Mouse (Mus musculus): Measurements from ENCODE around the gene Zscan2.

Zscan2 gene

DNA sequence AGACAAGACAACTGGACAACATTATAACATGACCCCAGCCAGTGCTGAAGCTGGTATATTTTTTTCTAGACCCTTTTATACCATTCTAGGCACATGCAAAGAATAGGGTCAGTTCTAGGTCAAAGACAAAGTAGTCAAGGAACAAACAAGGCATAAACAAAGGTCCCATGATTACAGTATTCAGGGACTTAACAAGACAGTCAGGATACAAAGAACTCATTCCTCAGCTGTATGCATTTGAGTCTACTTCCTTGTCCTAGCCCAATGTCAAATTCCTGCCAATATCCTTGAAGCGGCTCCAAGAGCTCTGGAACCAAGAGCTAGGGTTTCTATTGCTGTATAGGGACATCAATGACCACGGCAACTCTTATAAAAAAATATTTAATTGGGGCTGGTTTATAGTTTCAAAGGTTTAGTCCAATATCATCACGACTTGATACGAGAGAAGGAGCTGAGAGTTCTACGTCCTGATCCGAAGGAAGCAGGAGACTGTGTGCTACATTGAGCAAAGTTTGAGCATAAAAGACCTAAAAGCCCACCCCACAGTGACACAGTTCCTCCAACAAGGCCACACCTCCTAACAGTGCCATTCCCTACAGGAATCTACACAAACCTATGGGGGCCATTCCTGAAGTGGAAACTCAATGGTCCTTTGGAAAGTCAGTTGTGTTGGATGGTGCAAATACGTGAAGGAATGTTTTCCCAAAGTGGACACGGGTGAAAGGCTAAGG, 16.6 kb upstream of the Zscan2 start:
- DNase-seq = no peak

DNA sequence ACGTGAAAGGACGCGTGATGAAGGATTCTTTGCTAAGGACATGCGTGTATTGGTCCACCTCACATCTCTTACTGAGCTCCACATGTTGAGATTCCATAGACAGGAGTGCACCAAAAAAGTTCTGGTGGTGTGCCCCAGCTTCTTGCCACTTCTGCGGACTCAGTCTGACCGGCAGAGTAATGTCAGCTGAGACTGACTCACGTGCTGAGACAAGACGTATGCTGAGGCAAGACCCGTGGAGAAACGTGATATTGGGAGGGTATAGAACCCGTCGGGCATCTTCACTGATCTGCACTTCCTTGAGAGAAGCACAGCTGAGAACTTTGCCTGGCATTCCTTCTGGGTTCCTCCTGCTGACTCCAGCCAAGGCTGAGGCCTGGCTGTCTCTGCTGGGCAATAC, 16.0 kb upstream of the Zscan2 start:
- DNase-seq = no peak

DNA sequence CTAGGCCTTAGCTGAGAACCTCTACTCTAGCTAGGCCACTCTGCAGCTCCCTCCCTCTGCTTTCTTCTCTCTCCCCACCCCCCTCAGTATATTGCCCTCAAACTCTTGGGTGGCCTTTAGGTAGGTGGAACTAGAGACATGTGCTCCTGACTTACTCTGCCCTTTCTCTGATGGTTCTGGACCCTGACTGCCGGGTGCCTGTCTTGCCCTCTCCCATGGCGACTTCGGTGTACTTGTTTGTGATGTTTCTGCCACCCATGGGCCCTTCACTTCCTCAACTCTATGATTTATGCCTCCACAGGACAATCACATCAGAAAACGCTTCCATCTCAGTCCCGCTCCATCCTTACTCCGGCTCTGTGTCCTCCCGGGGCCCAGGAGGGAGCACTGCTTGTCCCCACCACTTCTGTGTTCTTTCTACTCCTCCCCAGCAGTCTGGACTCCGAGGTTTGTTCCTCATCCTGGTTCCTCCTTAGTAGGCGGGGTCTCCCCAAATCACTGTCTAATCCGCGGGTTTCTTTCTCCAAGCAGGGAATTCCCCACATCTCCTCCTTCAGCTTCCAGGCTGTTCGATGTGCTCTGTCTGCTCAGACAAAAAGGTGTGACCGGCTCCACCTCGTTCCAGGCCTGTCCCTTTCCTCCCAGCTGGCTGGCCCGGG, 15.0 kb upstream of the Zscan2 start:
- no peak for DNase-seq

DNA sequence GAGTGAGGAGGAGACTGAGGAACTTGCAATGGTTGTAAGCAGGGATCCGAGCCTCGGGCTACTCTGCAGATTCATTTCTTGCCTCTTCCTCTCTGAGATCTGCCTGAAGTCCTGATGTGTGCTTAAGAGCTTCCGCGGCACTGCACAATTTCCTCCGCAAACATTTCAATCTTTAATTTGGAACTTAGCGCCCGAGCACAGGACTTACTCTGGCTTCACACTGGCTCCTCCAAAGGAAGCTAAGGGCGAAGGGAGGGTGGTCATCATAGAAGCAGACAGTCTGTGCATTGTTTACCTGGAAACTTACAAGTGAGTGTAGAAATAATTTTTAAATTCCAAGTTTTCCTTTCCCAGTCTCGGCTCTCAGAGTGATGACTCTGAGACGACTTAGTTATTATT, 14.4 kb upstream of the Zscan2 start:
- DNase-seq = no peak

DNA sequence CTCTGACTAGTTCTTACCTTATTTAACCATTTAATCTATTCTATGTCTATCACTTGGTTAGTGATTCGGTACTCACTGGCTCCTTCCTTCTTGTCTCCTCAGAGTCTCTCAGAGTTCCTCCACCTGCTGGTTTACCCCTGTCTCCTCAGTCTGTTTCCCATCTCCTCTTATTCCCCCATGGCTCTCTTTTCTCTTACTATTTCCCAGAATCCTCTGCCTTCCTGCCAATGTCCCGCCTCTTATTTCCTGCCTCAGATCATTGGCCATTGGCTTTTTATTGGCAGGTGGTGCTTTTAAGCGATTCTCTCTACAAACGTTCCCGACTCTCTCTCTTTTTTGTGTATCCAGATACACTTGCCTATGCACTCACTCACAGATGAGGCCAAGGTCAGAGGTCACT, 14.0 kb upstream of the Zscan2 start:
- no peak for DNase-seq

DNA sequence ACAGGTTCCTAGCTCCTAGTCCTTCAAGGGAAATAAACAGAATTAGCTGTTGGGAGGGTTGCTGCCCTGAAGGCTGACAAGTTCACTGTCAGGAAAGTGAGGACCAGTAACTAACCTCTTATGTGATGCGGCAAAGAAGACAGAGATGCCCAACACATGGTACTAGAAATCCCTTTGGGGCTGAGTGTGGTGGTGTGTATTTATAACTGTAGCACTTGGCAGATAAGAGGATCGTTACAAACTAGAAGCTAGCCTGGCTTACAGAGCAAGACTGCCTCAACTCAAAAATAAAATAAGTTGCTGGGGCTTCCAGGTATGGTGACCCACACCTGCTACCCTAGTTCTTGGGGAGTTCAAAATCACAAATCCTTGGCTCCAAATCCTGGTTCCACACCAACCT, 11.5 kb upstream of the Zscan2 start:
- no peak for DNase-seq

DNA sequence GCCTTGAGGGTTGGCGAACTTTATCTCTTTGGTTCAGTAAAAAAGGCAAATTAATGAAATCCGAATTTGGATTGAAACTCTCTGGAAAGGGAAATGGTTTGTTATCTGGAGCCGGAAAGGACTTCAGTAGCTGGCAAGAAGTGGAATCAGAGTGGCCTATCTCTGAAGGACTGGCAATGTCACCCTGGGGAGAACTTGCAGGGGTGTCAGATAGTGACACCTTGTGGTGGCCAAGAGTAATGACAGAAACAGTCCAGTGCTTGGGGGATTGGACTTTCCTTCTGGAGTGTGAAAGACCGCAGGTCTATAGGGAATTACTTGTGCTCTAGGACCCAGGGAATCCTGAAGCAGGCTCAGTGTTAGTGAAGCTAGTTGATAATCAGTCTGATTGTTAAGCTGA, 11.0 kb upstream of the Zscan2 start:
- DNase-seq = peak; percentile 47 to 60

DNA sequence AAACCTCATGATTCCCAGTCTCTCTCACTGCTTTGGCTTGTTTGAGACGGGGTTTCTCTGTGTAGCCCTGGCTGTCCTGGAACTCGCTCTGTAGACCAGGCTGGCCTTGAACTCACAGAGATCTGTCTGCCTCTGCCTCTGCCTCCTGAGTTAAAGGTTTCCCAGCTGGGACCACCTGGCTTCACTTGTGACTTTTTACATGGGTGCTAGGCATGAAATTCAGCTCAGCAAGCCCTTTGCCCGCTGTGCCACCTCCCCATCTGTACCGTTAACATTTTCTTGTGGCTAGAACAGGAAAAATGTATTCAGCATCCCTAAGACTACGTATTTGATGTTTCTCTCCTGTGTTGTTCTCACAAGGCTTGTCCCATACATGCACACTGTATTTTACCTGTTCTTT, 10.2 kb upstream of the Zscan2 start:
- no peak for DNase-seq

DNA sequence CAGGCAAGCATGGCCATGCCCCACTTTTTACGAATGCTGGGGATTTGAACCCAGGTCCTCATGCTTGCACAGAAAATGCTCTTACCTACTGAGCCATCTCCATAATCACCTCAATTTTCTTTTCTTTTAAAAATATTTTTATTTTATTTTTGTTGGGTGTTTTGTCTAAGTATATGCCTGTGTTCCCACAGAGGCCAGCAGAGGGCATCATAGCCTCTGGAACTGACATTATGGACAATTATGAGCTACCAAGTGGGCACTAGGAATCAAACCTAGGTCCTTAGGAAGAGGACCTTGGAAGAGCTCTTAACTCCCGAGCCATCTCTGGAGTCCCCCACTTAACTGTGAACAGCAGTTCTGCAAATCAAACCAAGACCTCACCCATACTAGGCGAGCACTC, 7.5 kb upstream of the Zscan2 start:
- no peak for DNase-seq

DNA sequence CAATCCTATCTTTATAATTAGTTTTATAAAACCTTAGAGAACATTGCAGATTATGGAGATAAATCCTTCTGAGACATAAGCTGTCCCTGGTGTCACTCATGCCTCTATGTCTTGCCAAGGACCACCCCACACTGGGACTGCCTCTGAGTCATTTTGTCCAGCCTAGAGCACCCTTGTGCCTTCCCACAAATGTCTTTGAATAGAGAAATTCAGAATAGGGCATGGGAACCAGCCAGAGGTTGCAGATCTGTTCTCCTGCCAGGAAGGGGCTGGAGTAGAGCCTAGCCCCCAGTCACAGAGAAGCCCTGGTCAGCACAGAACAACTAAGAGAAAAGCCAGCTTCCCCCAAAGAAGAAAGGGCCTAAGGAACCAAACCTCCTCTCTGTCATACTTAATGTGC, 5.4 kb upstream of the Zscan2 start:
- no peak for DNase-seq

DNA sequence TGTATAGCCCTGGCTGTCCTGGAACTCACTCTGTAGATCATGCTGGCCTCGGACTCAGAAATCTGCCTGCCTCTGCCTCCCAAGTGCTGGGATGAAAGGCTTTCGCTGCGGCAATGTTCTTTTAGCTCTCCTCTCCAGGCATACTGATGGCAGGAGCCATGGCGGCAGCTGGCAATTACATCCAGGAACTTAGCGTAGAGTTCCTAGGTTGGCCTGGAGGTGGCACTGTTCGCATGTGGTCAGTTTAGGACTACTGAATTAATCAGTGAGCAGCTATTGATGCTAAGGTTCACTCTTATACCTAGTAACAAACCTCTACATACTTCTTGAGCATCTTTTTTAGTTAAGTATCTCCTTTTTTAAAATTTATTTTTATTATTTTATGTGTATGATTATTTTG, 3.5 kb upstream of the Zscan2 start:
- peak; percentile 80 to 91 for DNase-seq

DNA sequence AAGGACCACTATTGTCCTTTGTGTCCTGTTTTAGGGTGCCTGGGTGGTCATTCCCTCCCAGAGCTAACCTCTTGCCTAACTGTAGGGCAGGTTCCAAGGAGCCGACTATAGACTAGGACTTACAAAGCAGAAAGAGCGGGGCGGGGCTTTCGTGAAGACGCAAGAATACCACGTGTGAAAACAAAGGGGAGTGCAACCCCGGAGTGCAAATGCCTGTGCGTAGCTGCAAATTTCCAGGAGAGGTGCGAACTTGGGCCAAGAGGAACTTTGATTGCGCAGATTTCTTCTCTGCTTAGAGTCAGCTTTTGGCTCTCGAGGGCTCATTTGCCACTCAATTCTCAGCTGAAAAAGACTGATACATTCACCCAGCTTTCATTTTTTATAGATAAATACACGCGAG, 493 bp upstream of the Zscan2 start:
- peak; percentile 71 to 74 for DNase-seq

DNA sequence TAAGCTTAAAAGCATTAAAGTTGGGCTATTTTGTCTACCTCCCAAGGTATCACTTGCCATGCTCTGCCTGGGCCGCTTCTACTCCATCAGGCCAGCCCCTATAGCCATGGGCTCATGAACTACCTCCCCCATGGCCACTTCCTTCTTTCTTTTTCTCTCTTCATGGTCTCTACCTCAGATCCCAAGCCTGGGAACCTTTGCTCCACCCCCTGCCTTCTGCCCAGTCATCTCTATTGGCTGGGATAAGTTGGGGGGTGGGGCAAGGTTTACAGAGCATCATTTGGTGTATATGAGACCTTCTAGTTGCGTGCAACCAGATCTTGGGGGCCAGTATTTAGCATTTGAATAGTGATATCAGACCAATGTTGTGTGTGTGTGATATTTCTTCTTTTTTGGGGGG, 1.8 kb downstream of the Zscan2 start:
- no peak for DNase-seq

DNA sequence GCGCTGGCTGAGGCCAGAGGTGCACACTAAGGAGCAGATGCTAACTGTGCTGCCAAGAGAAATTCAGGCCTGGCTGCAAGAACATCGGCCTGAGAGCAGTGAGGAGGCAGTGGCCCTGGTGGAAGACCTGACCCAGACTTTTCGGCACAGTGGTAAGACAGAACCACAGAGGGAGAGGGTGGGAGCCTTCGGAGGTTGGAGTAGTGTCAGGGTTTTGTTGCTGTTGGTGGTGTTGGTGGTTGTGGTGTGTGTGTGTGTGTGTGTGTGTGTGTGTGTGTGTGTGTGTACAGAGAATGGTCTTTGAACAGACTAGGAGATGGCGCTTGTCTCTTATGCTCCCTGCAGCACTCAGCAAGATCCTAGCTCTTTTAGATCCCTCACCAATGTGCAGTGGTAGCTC, 2.8 kb downstream of the Zscan2 start:
- no peak for DNase-seq

DNA sequence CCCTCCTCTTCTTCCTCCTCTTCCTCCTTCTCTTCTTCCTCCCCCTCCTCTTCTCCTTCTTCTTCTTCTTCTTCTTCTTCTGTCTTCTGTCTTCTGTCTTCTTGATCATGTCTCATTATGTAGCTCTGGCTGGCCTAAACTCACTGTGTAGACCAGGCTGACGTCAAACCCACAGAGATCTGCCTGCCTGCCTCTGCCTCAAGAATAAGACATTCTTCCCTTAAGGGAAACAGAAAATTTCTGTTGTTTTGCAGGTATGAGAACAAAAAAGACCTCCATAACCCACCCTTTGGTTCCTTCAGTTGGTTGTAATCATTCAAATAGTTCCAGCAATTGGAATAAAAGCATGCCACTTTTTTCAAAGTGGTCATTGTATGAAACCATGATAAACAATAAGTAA, 3.4 kb downstream of the Zscan2 start:
- no peak for DNase-seq

DNA sequence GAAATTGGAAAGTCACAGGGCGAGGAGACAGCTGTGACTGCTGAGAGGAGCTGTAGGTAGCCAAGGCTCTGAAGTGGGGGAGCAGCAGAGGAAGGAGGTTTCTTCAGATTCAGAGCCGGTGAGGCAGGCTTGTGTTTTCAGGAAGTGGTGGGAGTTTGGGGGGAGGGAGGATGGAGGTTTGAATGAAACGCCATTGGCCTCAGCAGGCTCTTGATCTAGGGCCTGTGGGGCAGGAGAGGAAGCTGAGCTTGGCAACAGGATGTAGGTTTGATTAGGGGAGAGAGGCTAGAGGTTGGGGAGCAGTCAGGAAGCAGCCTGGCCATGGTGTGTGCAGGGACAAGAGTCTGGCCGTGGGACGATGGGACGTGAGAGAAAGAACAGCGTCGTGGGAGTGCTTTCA, 4.1 kb downstream of the Zscan2 start:
- no peak for DNase-seq

DNA sequence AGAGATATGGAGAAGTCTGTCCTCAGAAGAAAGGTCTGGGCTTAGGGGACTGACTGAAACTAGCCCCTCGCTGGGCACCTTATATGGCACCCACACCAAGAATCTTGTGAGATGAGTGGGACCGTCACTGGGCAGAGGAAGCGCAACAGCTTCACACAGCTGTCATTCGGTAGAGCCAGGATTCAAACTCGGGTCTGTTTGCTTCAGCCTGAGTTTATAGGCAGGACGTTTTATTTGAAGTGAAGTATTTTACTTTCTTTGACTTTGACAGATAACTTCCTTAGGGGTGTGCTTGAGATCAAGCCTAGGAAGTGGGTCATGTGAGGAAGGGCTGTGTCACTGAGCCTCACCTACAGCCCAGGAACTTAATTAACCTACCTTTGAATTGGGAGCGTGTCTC, 4.8 kb downstream of the Zscan2 start:
- no peak for DNase-seq

DNA sequence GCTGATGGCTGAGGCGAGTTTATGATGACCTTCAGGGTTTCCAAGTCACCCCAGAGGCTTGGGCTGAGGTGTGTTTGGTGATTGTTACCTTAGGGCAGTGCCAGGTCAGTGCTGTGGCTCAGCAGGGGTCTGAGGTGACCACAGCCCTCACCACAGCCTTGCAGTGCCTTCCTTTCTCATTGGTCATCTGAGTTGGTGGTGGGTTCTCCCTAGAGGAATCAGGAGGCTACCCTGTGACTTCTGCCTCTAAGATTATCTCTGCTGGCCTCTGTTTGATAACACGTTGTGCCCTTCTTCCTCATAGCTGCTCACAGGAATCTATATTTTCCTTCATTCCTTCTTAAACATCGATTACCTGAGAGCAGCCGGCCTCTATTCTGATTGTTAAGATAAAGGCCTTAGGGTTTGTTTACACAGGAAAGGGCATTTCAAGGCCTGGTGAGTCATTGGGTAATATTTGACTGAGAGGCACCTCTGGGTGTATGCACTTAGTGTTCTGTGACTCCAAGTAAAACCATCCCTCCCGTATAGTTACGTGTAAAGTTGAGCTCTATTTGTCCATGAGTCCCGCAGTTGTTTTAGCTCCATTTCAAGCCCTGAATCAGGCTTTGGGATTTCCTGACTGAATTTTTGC, 5.9 kb downstream of the Zscan2 start:
- peak in 1 of 2 experiments; percentile 69 for DNase-seq

DNA sequence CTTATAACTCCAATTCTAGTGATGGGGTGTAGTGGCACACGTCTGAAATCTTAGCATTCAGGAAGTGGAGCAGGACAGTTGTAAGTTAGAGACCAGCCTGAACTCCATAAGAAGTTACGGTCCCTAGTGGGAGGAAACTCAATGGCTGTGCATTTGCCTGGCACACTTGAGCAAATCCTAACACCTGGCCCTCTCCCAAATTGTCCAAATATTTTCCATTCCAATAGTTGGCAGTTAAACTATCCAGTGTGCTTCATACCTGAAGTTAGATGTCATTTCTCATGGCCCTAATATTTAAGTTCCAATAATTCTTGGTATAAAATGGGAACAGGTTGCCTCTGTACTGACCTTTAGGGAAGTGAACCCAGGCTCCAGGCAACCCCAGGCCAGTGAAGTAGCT, 8.0 kb downstream of the Zscan2 start:
- DNase-seq = peak in 1 of 2 experiments; percentile 42

DNA sequence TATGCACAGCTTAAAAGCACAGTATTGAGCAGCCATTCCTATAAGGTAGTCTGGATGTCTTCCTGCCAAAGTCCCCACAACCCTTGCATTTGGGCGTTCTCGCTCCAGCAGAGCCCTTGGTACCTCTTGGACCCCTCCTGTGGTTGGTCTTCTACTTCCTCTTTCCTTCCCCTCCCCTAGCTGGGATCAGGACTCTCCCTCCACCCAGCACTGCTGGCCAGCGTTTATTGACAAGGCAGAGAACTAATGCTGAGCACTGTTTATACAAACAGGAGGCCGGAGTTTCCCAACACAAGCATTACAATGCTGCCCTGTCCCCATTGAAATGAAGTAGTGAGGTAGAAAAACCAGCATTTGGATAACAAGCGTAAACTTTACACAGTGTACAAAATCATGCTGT, 12.3 kb downstream of the Zscan2 start:
- DNase-seq = no peak

DNA sequence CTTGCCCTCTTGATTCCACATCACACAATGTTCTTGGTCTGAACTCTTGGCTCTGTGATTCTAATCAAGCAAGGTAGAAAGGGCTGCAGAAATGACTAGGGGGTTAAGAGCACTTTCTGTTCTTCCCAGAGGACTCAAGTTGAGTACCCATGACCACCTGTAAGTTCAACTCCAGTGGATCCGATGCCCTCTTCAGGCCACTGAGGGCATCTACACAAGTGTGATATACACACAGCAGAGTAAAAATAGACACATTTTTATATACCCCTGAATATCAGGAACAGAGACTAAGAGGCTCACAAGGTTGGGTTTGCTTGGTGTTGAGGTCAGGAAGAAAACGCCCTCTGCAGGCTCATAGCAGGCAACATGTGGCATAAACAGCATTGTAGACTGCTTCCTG, 12.9 kb downstream of the Zscan2 start:
- DNase-seq = no peak

DNA sequence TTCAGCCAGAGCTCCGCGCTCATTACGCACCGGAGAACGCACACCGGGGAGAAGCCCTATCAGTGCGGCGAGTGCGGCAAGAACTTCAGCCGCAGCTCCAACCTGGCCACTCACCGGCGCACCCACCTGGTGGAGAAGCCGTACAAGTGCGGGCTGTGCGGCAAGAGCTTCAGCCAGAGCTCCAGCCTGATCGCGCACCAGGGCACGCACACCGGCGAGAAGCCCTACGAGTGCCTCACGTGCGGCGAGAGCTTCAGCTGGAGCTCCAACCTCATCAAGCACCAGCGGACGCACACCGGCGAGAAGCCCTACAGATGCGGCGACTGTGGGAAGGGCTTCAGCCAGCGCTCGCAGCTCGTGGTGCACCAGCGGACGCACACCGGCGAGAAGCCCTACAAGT, 15.0 kb downstream of the Zscan2 start:
- no peak for DNase-seq

DNA sequence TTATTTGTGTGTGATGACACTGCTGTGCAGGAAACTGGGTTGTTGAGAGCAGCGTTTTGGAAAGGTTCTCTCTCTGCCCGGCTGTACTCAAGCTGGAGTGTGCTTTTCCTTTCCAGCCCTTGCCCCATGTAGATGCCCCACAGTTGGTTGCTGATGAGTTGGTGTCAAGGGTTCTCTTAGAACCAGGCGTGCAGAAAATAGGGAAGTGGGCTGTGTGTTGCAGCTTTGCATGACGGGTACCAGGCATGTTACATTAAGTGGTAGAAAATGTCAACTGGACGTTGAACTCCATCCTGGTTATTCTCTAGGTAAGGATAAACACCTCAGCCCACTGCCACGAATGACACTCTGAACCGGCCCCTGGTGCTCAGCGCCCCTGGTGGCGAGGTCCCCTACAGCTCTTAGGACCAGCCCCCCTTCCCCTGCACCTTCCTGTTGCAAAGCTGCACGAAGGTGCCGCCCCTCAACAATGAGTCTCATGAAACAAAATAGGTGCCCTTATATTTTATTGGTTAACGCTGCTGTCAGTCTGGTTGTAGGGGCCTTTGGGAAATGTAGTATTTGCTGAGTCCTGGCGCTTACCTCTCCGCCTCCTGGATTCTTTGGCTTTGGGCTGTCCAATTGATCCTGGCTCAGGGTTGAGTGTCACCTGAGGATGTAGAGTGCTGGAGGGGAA, 22.2 kb downstream of the Zscan2 start:
- peak; percentile 62 to 85 for DNase-seq

DNA sequence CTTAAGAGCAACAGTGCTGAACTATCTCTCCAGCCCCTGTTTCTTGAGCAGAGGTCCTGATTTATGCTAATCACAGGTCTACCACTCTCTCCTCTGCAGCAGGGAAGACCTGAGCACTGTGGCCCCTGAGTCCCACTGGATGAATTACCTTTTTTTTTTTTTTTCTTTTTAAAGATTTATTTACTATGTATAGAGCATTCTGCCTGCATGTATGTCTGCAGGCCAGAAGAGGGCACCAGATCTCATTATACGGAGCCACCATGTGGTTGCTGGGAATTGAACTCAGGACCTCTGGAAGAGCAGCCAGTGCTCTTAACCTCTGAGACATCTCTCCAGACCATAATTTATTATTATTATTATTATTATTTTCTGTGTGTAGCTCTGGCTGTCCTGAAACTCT, 24.9 kb downstream of the Zscan2 start:
- no peak for DNase-seq

Data from kidney, adult 8-10 months (tissue).